Mouse (Mus musculus): ENCODE data around the gene Fbxo33. TPM values are rescaled to one million over a fixed set of nuclear protein-coding genes. Genes with fewer than 3 reads are reported as not detected.

Fbxo33 gene
- total and polyA plus RNA-seq, 3 experiments = 9.5 to 31.6 (median 19.5) TPM

GRCm38 (mm10) chr12:59198750-59199149 lies 20.8 kb downstream of the Fbxo33 start:
- Histone ChIP-seq H3K4me1 (ENCODE audit: control insufficient read depth in 1 of 2, insufficient read depth in 2 of 2) (no peaks in the 10 kb centered on the region), H3K36me3 (replicated peaks in 1 of 2; ENCODE audit: control insufficient read depth in 1 of 2, insufficient read depth in 1 of 2, low read length in 1 of 2) (peaks cover 14 to 57% of the 10 kb centered on the region in 2 experiments), H3K4me3 (replicated peaks in 1 of 3; ENCODE audit: low read depth in 2 of 3, low read length in 2 of 3, poor library complexity in 1 of 3) (no peak overlapping the region), H3K27ac (ENCODE audit: insufficient read depth, low read depth) (no peak overlapping the region), H3K9ac (ENCODE audit: insufficient read depth, low read depth) (no peak overlapping the region), H3K79me2 (replicated peaks; ENCODE audit: control insufficient read depth, extremely low read depth, insufficient read depth, poor library complexity, severe bottlenecking) (no peaks in the 10 kb centered on the region), H3K9me3 (replicated peaks; ENCODE audit: low read length) (peaks cover 5% of the 10 kb centered on the region), H3K4me2 (ENCODE audit: insufficient read depth, low read depth, poor library complexity, severe bottlenecking) (no peak overlapping the region), H3K27me3 (replicated peaks) (no peaks in the 10 kb centered on the region)
- DNase-seq (ENCODE audit: extremely low read depth) = no peak
- TF ChIP-seq MYC (IDR thresholded peaks at IDR 0.05; ENCODE audit: low read depth, low read length) = no peak
- no peak for TF ChIP-seq MAZ (IDR thresholded peaks at IDR 0.05; ENCODE audit: low read depth, low read length)
- no peak for TF ChIP-seq MEF2A (IDR thresholded peaks at IDR 0.05; ENCODE audit: borderline replicate concordance, low read depth, low read length)
- no peak for TF ChIP-seq MAX (IDR thresholded peaks at IDR 0.05; ENCODE audit: low read length)
- in situ Hi-C loops (cut with MboI; ENCODE audit: low pct_ligation_motif_present, low pct_unique_long_range_greater_than_20kb, low sequenced_read_pairs) (no loop called here), dilution Hi-C loops (cut with MboI; ENCODE audit: extremely low pct_ligation_motif_present, extremely low pct_unique_long_range_greater_than_20kb, low sequenced_read_pairs) (no loop called here)

- TF ChIP-seq POLR2AphosphoS2 (IDR thresholded peaks at IDR 0.05; ENCODE audit: low read depth, low read length) (no peak), ETS1 (conservative IDR thresholded peaks at IDR 0.05; ENCODE audit: low read depth, low read length) (no peak), ZNF384 (IDR thresholded peaks at IDR 0.05; ENCODE audit: low read depth, low read length) (no peak), MAFK (IDR thresholded peaks at IDR 0.05; ENCODE audit: insufficient replicate concordance, low read length) (no peak), MAZ (IDR thresholded peaks at IDR 0.05; ENCODE audit: low read depth, low read length) (no peak), CHD1 (IDR thresholded peaks at IDR 0.05; ENCODE audit: low read depth, low read length) (no peak), USF2 (conservative IDR thresholded peaks at IDR 0.05; ENCODE audit: low read depth, low read length) (no peak), BHLHE40 (IDR thresholded peaks at IDR 0.05; ENCODE audit: low read depth, low read length) (no peak), ELF1 (IDR thresholded peaks at IDR 0.05; ENCODE audit: low read depth, low read length) (no peak), NELFE (IDR thresholded peaks at IDR 0.05; ENCODE audit: low read depth, low read length) (no peak), USF1 (IDR thresholded peaks at IDR 0.05; ENCODE audit: low read depth, low read length) (no peak), SIN3A (IDR thresholded peaks at IDR 0.05; ENCODE audit: low read length) (no peak), MAX (IDR thresholded peaks at IDR 0.05; ENCODE audit: low read length) (no peak), SMC3 (IDR thresholded peaks at IDR 0.05; ENCODE audit: low read depth, low read length) (no peak)
- H3K27ac ChIP-seq (ENCODE audit: insufficient read depth, low read depth) = no peak overlapping the region
- no peaks in the 10 kb centered on the region for H3K27me3 ChIP-seq (replicated peaks)
- peaks cover 17 to 61% of the 10 kb centered on the region in 2 experiments for H3K36me3 ChIP-seq (replicated peaks in 1 of 2; ENCODE audit: control insufficient read depth in 1 of 2, insufficient read depth in 1 of 2, low read length in 1 of 2)
- peaks cover 5% of the 10 kb centered on the region for H3K9me3 ChIP-seq (replicated peaks; ENCODE audit: low read length)
- no peak overlapping the region for H3K4me3 ChIP-seq (replicated peaks in 1 of 3; ENCODE audit: low read depth in 2 of 3, low read length in 2 of 3, poor library complexity in 1 of 3)
- DNase-seq (ENCODE audit: extremely low read depth) = no peak
- no peaks in the 10 kb centered on the region for H3K79me2 ChIP-seq (replicated peaks; ENCODE audit: control insufficient read depth, extremely low read depth, insufficient read depth, poor library complexity, severe bottlenecking)
- no peak overlapping the region for H3K4me2 ChIP-seq (ENCODE audit: insufficient read depth, low read depth, poor library complexity, severe bottlenecking)
- in situ Hi-C loops (cut with MboI; ENCODE audit: low pct_ligation_motif_present, low pct_unique_long_range_greater_than_20kb, low sequenced_read_pairs) = no loop called here
- no peak overlapping the region for H3K9ac ChIP-seq (ENCODE audit: insufficient read depth, low read depth)
- dilution Hi-C loops (cut with MboI; ENCODE audit: extremely low pct_ligation_motif_present, extremely low pct_unique_long_range_greater_than_20kb, low sequenced_read_pairs) = no loop called here
- H3K4me1 ChIP-seq (ENCODE audit: control insufficient read depth in 1 of 2, insufficient read depth in 2 of 2) = no peaks in the 10 kb centered on the region
These were observed 23.6 kb downstream of the Fbxo33 start for GRCm38 (mm10) chr12:59195941-59196340.
